Mouse (Mus musculus): Measurements from ENCODE around the gene Cachd1. TPM values are rescaled to one million over a fixed set of nuclear protein-coding genes. Genes with fewer than 3 reads are reported as not detected.

Cachd1 gene
- polyA plus RNA-seq, 1 experiment from 2014 or later: 15.2 TPM

DNA sequence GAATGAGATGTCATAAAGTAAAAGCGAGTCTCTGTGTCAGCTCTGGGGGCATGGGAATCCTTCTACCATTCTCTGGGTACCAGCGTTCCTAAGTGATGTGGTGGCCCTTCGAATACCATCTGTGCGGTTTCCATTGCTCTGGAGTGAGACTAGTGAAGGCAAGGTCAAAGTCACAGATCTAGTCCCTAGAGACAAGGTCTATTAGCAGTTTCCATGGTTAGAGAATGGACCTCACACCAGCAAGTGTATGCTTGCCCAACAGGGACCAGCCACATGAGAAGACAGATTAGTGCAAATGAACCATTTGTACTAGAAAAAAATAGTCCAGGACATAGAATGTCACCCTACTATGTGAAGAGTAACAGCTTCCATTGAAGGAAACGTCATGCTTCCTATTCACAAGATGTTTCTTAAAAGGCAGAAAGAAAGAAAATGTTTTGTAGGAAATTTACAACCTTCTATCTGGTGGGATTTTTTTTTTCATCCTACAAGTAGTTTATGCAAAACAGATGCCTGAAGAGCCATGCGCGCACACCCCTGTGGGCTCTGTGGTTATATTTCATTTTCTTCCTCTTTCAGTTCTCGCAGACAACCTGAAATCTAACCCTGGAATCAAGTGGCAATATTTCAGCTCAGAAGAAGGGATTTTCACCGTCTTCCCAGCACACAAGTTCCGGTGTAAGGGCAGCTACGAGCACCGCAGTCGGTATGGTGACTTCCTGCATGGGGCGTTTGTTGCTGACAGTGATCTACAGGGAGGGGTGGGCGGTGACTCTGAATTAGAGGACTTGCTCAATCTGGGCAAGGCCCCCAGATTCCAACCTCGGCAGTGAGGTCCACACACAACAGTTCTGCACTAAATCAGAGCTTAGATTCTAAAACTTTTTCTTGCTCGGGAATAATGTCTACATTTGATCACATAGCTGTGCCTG, 172.3 kb downstream of the Cachd1 start:
- no peaks in the 10 kb centered on the region for H3K27me3 ChIP-seq (replicated peaks; ENCODE audit: control insufficient read depth, insufficient read depth, low read length)
- H3K36me3 ChIP-seq (ENCODE audit: control insufficient read depth, insufficient read depth): peaks cover 4% of the 10 kb centered on the region; the same call in 1 of the 2 replicates
- H3K4me1 ChIP-seq (replicated peaks; ENCODE audit: control insufficient read depth, insufficient read depth, low read length): peaks cover 13% of the 10 kb centered on the region
- no peak overlapping the region for H3K27ac ChIP-seq (ENCODE audit: low read length)
- no peak for ATAC-seq
- no peak overlapping the region for H3K4me3 ChIP-seq (replicated peaks; ENCODE audit: low read length)
- H3K9ac ChIP-seq (replicated peaks; ENCODE audit: low read depth, low read length): no peak overlapping the region
- WGBS: 91% methylated on average over 17 of the region's 17 CpGs
- no peak overlapping the region for H3K4me2 ChIP-seq (ENCODE audit: low read length)
- no peaks in the 10 kb centered on the region for H3K9me3 ChIP-seq (ENCODE audit: control insufficient read depth, low read length)

DNA sequence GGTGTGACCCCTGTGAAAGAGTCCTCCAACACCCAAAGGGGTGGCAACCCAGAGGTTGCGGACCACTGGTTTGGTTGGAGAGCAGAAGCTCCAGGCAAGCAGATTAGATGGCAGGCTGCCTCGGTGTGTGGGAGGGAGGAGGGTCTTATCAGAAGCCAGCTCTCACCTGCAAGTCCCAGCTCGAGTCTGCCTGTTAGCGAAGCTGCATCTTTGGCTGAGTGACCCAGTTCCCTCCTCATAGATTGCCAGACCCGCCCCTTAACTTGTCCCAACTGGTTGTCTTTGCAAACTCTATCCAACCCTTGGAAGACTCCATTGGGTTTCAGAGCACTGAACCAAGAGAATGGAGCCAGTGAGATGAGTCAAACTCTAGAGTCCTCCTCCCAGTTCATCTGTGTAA, 173.8 kb downstream of the Cachd1 start:
- Histone ChIP-seq H3K4me3 (replicated peaks; ENCODE audit: low read length) (no peak overlapping the region), H3K9me3 (ENCODE audit: control insufficient read depth, low read length) (no peaks in the 10 kb centered on the region), H3K27me3 (replicated peaks; ENCODE audit: control insufficient read depth, insufficient read depth, low read length) (no peaks in the 10 kb centered on the region), H3K9ac (replicated peaks; ENCODE audit: low read depth, low read length) (no peak overlapping the region), H3K4me1 (replicated peaks; ENCODE audit: control insufficient read depth, insufficient read depth, low read length) (peaks cover 8% of the 10 kb centered on the region), H3K4me2 (ENCODE audit: low read length) (no peak overlapping the region), H3K36me3 (ENCODE audit: control insufficient read depth, insufficient read depth) (peaks cover 4% of the 10 kb centered on the region; the same call in 1 of the 2 replicates), H3K27ac (ENCODE audit: low read length) (no peak overlapping the region)
- WGBS: 87% methylated on average over 5 of the region's 5 CpGs
- no peak for ATAC-seq

DNA sequence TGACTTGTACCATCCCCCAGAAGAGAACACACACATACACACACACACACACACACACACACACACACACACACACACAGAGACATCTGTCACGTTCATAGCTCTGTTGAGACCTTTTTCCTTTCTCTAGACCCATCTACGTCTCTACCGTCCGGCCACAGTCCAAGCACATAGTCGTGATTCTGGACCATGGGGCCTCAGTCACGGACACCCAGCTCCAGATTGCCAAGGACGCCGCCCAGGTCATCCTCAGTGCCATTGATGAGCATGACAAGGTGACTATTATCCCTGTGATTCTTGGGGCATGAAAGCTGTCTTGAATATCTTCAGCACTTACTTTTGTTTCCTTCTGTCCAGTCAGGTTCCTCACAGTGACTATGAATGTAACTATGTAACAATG, 175.4 kb downstream of the Cachd1 start:
- no peaks in the 10 kb centered on the region for H3K27me3 ChIP-seq (replicated peaks; ENCODE audit: control insufficient read depth, insufficient read depth, low read length)
- no peaks in the 10 kb centered on the region for H3K9me3 ChIP-seq (ENCODE audit: control insufficient read depth, low read length)
- WGBS: 89% methylated on average over 8 of the region's 8 CpGs
- H3K9ac ChIP-seq (replicated peaks; ENCODE audit: low read depth, low read length): no peak overlapping the region
- H3K4me1 ChIP-seq (replicated peaks; ENCODE audit: control insufficient read depth, insufficient read depth, low read length): no peaks in the 10 kb centered on the region
- H3K4me2 ChIP-seq (ENCODE audit: low read length): no peak overlapping the region
- no peak overlapping the region for H3K27ac ChIP-seq (ENCODE audit: low read length)
- H3K4me3 ChIP-seq (replicated peaks; ENCODE audit: low read length): no peak overlapping the region
- no peak for ATAC-seq
- H3K36me3 ChIP-seq (ENCODE audit: control insufficient read depth, insufficient read depth): peaks cover 4% of the 10 kb centered on the region; the same call in 1 of the 2 replicates

DNA sequence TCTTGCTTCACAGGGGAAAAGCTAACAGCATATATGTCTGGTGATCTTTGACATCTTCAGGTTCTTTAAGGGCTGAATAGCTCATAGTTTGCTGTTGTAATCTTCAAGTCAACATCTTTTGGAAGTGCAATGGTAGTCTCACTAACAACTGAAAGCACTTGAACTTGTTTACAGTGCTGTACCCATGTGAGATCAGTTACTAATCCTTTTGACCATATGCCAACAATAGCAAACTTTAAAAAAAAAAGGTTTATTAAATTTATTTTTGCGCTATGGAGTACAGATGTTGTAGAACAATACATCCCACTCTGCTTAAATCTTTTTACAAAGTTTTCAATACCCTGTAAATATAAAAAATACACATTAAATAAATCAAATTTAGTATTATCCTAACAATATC, 186.9 kb downstream of the Cachd1 start:
- Histone ChIP-seq H3K4me2 (ENCODE audit: low read length) (no peak overlapping the region), H3K9me3 (ENCODE audit: control insufficient read depth, low read length) (no peaks in the 10 kb centered on the region), H3K9ac (replicated peaks; ENCODE audit: low read depth, low read length) (no peak overlapping the region), H3K27ac (ENCODE audit: low read length) (no peak overlapping the region), H3K4me3 (replicated peaks; ENCODE audit: low read length) (no peak overlapping the region), H3K36me3 (ENCODE audit: control insufficient read depth, insufficient read depth) (peaks cover 5% of the 10 kb centered on the region; the same call in 1 of the 2 replicates), H3K4me1 (replicated peaks; ENCODE audit: control insufficient read depth, insufficient read depth, low read length) (peaks cover 3% of the 10 kb centered on the region), H3K27me3 (replicated peaks; ENCODE audit: control insufficient read depth, insufficient read depth, low read length) (no peaks in the 10 kb centered on the region)
- ATAC-seq: no peak
- 93% methylated on average over 1 of the region's 1 CpGs for WGBS

DNA sequence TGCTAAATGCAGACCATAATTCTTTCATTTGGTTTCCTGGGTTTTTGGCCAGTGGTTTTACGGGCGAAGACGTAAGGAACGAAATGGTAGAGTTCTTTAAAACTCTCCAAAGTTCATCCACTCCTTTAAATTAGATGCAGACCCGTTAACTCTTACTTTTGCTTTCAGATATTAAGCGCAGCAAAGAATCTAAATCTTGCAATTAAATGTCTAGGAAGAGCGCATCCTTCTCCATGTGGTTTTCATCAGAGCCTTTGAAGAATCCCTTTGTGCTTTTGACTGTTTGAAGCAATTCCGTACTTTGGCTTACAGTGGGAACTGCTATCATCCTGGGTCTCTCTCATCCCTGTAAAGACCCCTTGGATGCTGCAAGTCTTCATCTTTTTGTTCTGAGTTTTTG, 187.3 kb downstream of the Cachd1 start:
- Histone ChIP-seq H3K36me3 (ENCODE audit: control insufficient read depth, insufficient read depth) (peaks cover 5% of the 10 kb centered on the region; the same call in 1 of the 2 replicates), H3K4me2 (ENCODE audit: low read length) (no peak overlapping the region), H3K9ac (replicated peaks; ENCODE audit: low read depth, low read length) (no peak overlapping the region), H3K9me3 (ENCODE audit: control insufficient read depth, low read length) (no peaks in the 10 kb centered on the region), H3K27me3 (replicated peaks; ENCODE audit: control insufficient read depth, insufficient read depth, low read length) (no peaks in the 10 kb centered on the region), H3K4me3 (replicated peaks; ENCODE audit: low read length) (no peak overlapping the region), H3K27ac (ENCODE audit: low read length) (no peak overlapping the region), H3K4me1 (replicated peaks; ENCODE audit: control insufficient read depth, insufficient read depth, low read length) (peaks cover 3% of the 10 kb centered on the region)
- no peak for ATAC-seq
- 93% methylated on average over 8 of the region's 8 CpGs for WGBS

DNA sequence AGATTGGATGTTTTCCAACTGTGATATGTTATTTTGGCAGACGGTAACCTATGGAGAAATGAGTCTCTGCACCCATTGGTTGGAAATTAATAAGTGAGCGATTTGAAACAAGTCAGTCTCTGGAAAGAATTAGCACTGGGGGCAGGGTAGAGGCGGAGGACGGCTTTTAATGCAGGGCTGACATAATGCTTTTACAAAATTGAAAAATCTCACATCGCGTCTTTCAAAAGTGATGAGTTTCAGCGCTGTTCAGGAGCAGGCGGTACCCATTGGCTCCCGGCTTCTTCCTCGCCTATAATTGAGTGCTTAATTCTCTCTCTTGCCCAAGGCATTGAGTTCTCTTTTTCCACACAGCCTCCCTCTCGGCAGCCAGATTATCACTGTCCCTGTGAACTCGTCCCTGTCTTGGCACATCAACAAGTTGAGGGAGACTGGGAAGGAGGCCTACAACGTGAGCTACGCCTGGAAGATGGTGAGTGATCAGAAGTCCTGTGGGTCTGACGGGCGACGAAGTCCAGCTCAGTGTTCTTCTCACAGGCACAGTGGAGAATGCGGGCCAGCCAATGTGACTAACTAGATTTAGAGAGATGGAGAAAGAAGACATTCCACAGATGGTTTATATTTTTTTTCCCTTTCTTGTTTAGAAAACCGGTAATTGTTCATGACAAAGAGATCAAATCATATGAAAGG, 191.4 kb downstream of the Cachd1 start:
- Histone ChIP-seq H3K36me3 (ENCODE audit: control insufficient read depth, insufficient read depth) (peaks cover 7% of the 10 kb centered on the region; the same call in 1 of the 2 replicates), H3K9me3 (ENCODE audit: control insufficient read depth, low read length) (no peaks in the 10 kb centered on the region), H3K27ac (ENCODE audit: low read length) (no peak overlapping the region), H3K4me3 (replicated peaks; ENCODE audit: low read length) (no peak overlapping the region), H3K4me1 (replicated peaks; ENCODE audit: control insufficient read depth, insufficient read depth, low read length) (peaks cover 3% of the 10 kb centered on the region), H3K9ac (replicated peaks; ENCODE audit: low read depth, low read length) (no peak overlapping the region; the same call in 1 of the 2 replicates), H3K27me3 (replicated peaks; ENCODE audit: control insufficient read depth, insufficient read depth, low read length) (no peaks in the 10 kb centered on the region), H3K4me2 (ENCODE audit: low read length) (no peak overlapping the region)
- peak; percentile 79 for ATAC-seq
- 50% methylated on average over 19 of the region's 19 CpGs for WGBS

DNA sequence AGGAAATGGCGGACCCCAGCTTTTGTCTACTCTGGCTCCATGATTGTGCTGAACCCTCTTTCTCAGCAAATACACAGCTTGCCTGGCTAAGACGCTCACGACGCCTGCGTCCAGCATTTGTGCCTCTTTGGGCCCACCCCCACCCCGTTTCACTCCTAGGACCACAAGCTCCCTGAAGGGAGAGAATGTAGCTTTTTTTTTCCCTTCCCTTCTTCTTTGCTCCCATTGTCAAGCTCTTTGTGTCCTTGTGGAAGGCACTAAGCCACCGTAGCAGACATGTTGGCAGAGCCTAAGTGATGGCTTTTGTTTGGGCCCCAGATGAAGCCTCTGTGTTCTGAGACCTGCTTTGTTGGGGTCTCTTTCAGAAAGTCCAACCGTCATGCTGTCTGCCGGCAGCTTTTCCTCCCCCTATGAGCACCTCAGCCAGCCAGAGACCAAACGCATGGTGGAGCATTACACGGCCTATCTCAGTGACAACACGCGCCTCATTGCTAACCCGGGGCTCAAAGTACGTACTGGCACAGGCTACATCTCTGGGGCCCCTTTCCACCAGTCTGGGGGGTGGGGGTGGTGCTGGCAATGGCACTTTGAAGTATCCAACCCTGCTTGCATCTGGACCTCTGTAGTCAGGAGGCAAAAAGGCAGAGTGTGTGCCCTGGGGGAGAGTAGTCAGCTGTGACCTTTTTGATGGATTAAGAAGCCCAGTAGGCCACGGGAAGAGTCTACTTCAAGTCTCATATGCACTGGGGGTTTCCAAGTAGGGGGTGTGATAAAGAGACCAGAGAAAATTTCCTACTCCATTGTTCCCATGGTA, 197.4 kb downstream of the Cachd1 start:
- Histone ChIP-seq H3K4me1 (replicated peaks; ENCODE audit: control insufficient read depth, insufficient read depth, low read length) (peaks cover 7% of the 10 kb centered on the region; the same call in 1 of the 2 replicates), H3K36me3 (ENCODE audit: control insufficient read depth, insufficient read depth) (peaks cover 2% of the 10 kb centered on the region; the same call in 1 of the 2 replicates), H3K4me3 (replicated peaks; ENCODE audit: low read length) (no peak overlapping the region), H3K27me3 (replicated peaks; ENCODE audit: control insufficient read depth, insufficient read depth, low read length) (no peaks in the 10 kb centered on the region), H3K4me2 (ENCODE audit: low read length) (no peak overlapping the region), H3K9ac (replicated peaks; ENCODE audit: low read depth, low read length) (no peak overlapping the region), H3K27ac (ENCODE audit: low read length) (0 out of 2 replicates have a peak overlapping the region, but pooled peaks have one; percentile 13), H3K9me3 (ENCODE audit: control insufficient read depth, low read length) (no peaks in the 10 kb centered on the region)
- WGBS: 13% methylated on average over 16 of the region's 16 CpGs
- peak; percentile 72 for ATAC-seq

DNA sequence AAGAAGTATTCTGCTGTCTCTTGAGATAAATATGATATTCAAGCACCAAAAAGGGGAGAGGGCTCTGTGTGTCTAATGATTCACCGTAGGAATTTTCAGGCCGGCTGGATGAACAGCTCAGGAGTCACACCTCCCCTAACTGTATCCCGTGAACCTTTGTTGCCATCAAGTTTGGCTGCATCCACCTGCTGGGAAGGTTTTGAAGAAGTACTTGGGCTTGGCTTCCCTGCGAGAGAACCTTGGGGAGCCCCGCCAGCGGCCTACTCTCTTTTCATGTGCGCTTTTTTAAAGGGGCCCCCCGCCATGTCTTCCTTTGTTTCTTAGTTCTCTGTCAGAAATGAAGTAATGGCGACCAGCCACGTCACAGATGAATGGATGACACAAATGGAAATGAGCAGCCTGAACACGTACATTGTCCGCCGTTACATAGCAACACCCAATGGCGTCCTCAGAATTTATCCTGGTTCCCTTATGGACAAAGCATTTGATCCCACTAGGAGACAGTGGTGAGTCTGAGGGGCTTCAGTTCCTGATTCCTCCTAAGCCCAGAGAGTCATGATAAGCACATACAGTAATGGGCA, 198.1 kb downstream of the Cachd1 start:
- H3K36me3 ChIP-seq (ENCODE audit: control insufficient read depth, insufficient read depth): no peaks in the 10 kb centered on the region; the same call in 1 of the 2 replicates

More for the DNA sequence above, 198.1 kb downstream of the Cachd1 start:
- WGBS: 15% methylated on average over 14 of the region's 14 CpGs
- H3K9me3 ChIP-seq (ENCODE audit: control insufficient read depth, low read length): no peaks in the 10 kb centered on the region
- no peak overlapping the region for H3K9ac ChIP-seq (replicated peaks; ENCODE audit: low read depth, low read length)
- H3K4me1 ChIP-seq (replicated peaks; ENCODE audit: control insufficient read depth, insufficient read depth, low read length): peaks cover 7% of the 10 kb centered on the region; the same call in 1 of the 2 replicates
- no peak overlapping the region for H3K4me2 ChIP-seq (ENCODE audit: low read length)
- no peaks in the 10 kb centered on the region for H3K27me3 ChIP-seq (replicated peaks; ENCODE audit: control insufficient read depth, insufficient read depth, low read length)
- no peak overlapping the region for H3K4me3 ChIP-seq (replicated peaks; ENCODE audit: low read length)
- H3K27ac ChIP-seq (ENCODE audit: low read length): no peak overlapping the region
- ATAC-seq: peak; percentile 36
